Mouse (Mus musculus): ENCODE measurements around the gene Psmb8.

Psmb8 gene

DNA sequence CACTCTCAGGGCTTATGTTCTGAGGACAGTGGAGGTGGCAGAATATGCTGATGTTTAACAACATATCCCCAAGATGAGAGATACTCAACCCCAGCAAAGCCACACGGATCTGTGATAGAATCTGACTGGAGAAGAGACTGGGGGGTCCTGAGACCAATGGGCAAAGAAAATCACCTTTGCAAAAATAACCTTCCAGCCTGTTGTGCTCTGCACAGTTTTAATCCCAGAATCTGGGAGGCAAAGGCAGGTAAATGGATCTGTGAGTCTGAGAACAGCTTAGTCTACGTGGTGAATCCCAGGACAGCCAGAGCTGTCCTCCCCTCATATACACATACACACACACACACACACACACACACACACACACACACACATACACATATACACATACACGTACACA is 51.8 kb downstream of the Psmb8 start:
- DNase-seq (ENCODE audit: low read depth, low spot score), result no peak

DNA sequence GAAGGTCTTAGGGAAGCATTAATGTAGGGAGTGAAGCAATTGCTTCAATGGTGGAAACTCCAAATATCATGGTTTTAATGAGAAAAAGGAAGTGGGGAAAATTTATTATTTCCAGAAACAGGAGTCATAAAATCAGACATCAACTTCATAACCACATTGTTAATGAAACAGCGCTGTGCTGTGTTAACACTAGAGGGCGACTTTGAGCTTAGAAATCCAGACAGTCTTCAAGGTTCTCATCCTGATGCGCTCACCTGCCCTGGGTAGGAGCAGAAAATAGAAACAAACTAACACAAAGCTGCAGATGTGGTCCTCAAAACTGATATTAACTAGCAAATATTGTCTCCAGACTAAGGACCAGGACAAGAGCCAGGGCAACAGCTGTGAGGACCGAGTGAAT is 52.4 kb downstream of the Psmb8 start:
- peak; percentile 52 for DNase-seq (ENCODE audit: low read depth, low spot score)
